In genomic region chr4:151139053-151139840, GRCm38 (mm10) we compare ENCODE assay signal across 8 mouse cellular contexts. TPM values are rescaled to one million over a fixed set of nuclear protein-coding genes. Genes with fewer than 3 reads are reported as not detected.
A peak's percentile ranks its signal among the peaks of the same experiment; 100 is the strongest.
DNase-seq lines count a peak whose midpoint lies in the region; ATAC-seq lines count a peak whose summit lies in the region.

No protein-coding gene starts in this region.

- DNase-seq in adrenal gland, adult 2 months: peak; percentile 80
- DNase-seq in embryo, embryonic 10.5 days (ENCODE audit: low spot score): peak; percentile 90
- DNase-seq in gastrocnemius, postnatal 25 days: peak; percentile 62
- DNase-seq in left cerebral cortex, adult 8-10 months (ENCODE audit: low spot score in 2 of 2): peak; percentile 75 to 79
- DNase-seq in right cerebral cortex, postnatal 36 days (ENCODE audit: low spot score in 2 of 2): peak; percentile 81 to 84
- peak; percentile 59 to 79 for DNase-seq in urinary bladder, postnatal 4 days (ENCODE audit: low spot score in 2 of 2)

- peak; percentile 41 for ATAC-seq in inflammation-experienced regulatory T-cells, adult 6 months
- ATAC-seq in megakaryocyte progenitor cell, adult 5-6 weeks (replicated peaks; ENCODE audit: poor library complexity): peak; percentile 82

RNA-seq across cellular contexts. Expression of gene Gm13090, which starts 49.9 kb away (rescaled TPM):
- not detected for total RNA-seq in adrenal gland, adult 2 months (2021)
- polyA plus RNA-seq in adrenal gland, adult 2 months (2012; rRNA removed): not detected in 2 replicates
- total RNA-seq in gastrocnemius, postnatal 25 days (2021): not detected
- not detected for polyA plus RNA-seq in inflammation-experienced regulatory T-cells, adult 6 months (2017; shearing (Covaris generic))
- not detected for total RNA-seq in left cerebral cortex, adult 8-10 months (2022)
- total RNA-seq in megakaryocyte progenitor cell, adult 5-6 weeks (2015): not detected in 2 replicates
- total RNA-seq in megakaryocyte progenitor cell, adult 5-6 weeks (2017): not detected in 2 replicates

Comparison
In these comparisons a context has a peak if more than half of its experiments do, and no peak if none do; other contexts are left out.
1. Peak in every context shown above with its lines: DNase-seq and ATAC-seq.